Mouse (Mus musculus) neural tube, embryonic 13.5 days (tissue): Measurements from ENCODE around the gene Top2b. TPM values are rescaled to one million over a fixed set of nuclear protein-coding genes. Genes with fewer than 3 reads are reported as not detected.

ENCODE experiments used
- ATAC-seq: fragments of 200-750 bp; cut with Nextera tagmentation; 2 replicates; pipeline ENCODE4 v1.8.0; 2017; ENCODE audit warnings: low read depth, mild to moderate bottlenecking, moderate TSS enrichment, moderate library complexity
- H3K27ac ChIP-seq: fragments of 300-500 bp; sonication (generic); replicated peaks from 2 replicates; pipeline ENCODE4 v1.5.1; 2015; ENCODE audit warnings: moderate library complexity, mild to moderate bottlenecking, inconsistent platforms
- H3K27me3 ChIP-seq: fragments of 300-500 bp; sonication (generic); 2 replicates; pipeline ENCODE4 v1.6.1; 2015; ENCODE audit warnings: mild to moderate bottlenecking, inconsistent platforms
- H3K36me3 ChIP-seq: fragments of 300-500 bp; sonication (generic); 2 replicates; pipeline ENCODE4 v1.6.1; 2015; ENCODE audit warnings: mild to moderate bottlenecking, inconsistent platforms
- H3K4me1 ChIP-seq: fragments of 300-500 bp; sonication (generic); replicated peaks from 2 replicates; pipeline ENCODE4 v1.6.1; 2015; ENCODE audit warnings: inconsistent platforms
- H3K4me2 ChIP-seq: fragments of 300-500 bp; sonication (generic); 2 replicates; pipeline ENCODE4 v1.6.1; 2015; ENCODE audit warnings: inconsistent platforms, mild to moderate bottlenecking, moderate library complexity
- H3K4me3 ChIP-seq: fragments of 300-500 bp; sonication (generic); 2 replicates; pipeline ENCODE4 v1.5.1; 2015; ENCODE audit warnings: mild to moderate bottlenecking, inconsistent platforms
- H3K9ac ChIP-seq: fragments of 300-500 bp; sonication (generic); 2 replicates; pipeline ENCODE4 v1.6.1; 2015; ENCODE audit warnings: moderate library complexity, mild to moderate bottlenecking, inconsistent platforms
- H3K9me3 ChIP-seq: fragments of 300-500 bp; sonication (generic); 2 replicates; pipeline ENCODE4 v1.6.1; 2016; ENCODE audit warnings: inconsistent platforms
- WGBS: fragments of 180-500 bp; shearing (Covaris S2); methylation state at CpG from one replicate; pipeline ENCODE4 v1.1.7; 2015; 5-methylcytosine and 5-hydroxymethylcytosine counted together
- polyA plus RNA-seq: library from polyadenylated mRNA; unstranded; fragments of >200 nt; fragmentation: Nextera tagmentation; extraction: Ambion mirVana; gene quantifications from 2 replicates; pipeline ENCODE4 v1.2.1, GENCODE M21; 2015

Top2b gene
- polyA plus RNA-seq, 1 experiment from 2014 or later = 90.6 TPM

DNA sequence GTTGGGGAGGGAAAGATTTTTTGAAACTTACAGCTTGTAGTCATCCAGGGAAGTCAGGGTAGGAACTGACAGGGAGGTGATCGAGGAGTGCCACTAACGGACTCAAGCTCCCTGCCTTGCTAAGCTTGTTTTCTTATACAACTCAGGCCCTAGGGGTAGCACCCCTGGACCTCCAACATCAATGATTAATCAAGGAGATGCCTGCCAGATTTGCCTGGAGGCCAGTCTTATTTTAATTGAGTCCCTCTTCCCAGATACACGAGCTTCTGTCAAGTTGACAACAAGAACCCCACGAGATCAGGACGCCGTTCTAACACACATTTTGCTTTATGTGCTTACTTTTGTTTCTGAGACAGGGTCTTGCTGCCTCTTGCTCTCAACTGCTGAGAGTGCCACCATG lies 115.6 kb downstream of the Top2b start:
- Histone ChIP-seq H3K27ac (no peak overlapping the region), H3K36me3 (no peaks in the 10 kb centered on the region), H3K27me3 (no peaks in the 10 kb centered on the region), H3K9ac (no peak overlapping the region), H3K4me2 (no peak overlapping the region), H3K9me3 (no peaks in the 10 kb centered on the region), H3K4me3 (no peak overlapping the region), H3K4me1 (peaks cover 20% of the 10 kb centered on the region)
- WGBS = 73% methylated on average over 6 of the region's 6 CpGs
- no peak for ATAC-seq

DNA sequence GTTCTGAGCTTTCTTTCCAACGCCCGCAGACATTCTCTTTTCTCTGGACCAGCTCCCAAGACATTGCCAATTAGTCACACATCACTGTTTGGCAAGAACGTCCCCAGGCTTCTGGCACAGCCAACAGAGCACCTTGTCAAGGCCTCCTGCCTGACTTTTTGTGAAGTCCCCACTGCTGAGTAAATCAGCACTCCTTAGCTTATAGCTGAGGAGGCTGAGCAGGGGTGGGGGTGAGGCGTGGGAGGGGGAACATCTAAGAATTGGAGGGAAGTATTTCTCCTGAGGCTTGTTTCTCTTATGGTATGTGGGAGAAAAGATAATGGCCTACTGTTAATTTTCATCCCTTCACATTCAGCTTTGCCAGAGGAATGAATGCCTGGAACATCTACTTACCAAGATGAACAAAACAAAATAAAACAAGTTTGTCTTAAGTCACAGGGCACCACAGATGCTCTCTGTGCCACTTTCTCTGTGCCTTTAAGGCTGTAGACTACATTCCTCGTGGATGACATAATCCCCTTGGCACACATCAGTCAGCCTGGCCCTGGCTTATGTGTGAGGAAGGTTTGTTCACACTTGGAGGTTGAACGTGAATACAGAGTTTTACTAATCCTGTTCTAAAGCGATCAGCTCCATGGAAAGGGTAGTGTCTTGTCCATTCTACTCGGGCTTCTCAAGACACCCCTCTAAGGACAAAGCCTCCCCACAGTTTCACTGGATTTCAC lies 118.8 kb downstream of the Top2b start:
- 49% methylated on average over 8 of the region's 8 CpGs for WGBS
- ATAC-seq = peak; percentile 73

More for the DNA sequence above, 118.8 kb downstream of the Top2b start:
- Histone ChIP-seq H3K9ac (no peak overlapping the region), H3K4me1 (peaks cover 20% of the 10 kb centered on the region), H3K36me3 (no peaks in the 10 kb centered on the region), H3K4me3 (no peak overlapping the region), H3K27ac (no peak overlapping the region), H3K27me3 (no peaks in the 10 kb centered on the region), H3K9me3 (no peaks in the 10 kb centered on the region), H3K4me2 (no peak overlapping the region)

Other genes with a start within 250 kb of the Top2b start
- 26.6 and 26.9 TPM in 2 replicates for gene Ngly1, start 115.9 kb upstream of the Top2b start, polyA plus RNA-seq
- 1.2 and 1.4 TPM in 2 replicates for gene Oxsm, start 115.4 kb upstream of the Top2b start, polyA plus RNA-seq